Mouse (Mus musculus) thymus, adult 2 months (tissue): ENCODE data around the gene Foxp2. TPM values are rescaled to one million over a fixed set of nuclear protein-coding genes. Genes with fewer than 3 reads are reported as not detected.

Source experiments
- DNase-seq: peaks from one replicate; pipeline ENCODE4 v3.0.0; 2021
- H3K27ac ChIP-seq: fragments of 200-500 bp; 2 replicates; pipeline ENCODE4 v1.5.1; 2012; ENCODE audit warnings: low read length, control low read depth; ENCODE audit not compliant: control insufficient read depth, insufficient read depth
- H3K27me3 ChIP-seq: fragments of 200-500 bp; 2 replicates; pipeline ENCODE4 v1.6.1; 2012; ENCODE audit warnings: mild to moderate bottlenecking, low read length, moderate library complexity, mixed read lengths; ENCODE audit not compliant: control insufficient read depth, insufficient read depth
- H3K36me3 ChIP-seq: fragments of 200-500 bp; 2 replicates; pipeline ENCODE4 v1.6.1; 2012; ENCODE audit warnings: mild to moderate bottlenecking, low read length, moderate library complexity; ENCODE audit not compliant: control insufficient read depth, insufficient read depth
- H3K4me1 ChIP-seq: fragments of 200-500 bp; replicated peaks from 2 replicates; pipeline ENCODE4 v1.6.1; 2012; ENCODE audit warnings: low read length; ENCODE audit not compliant: control insufficient read depth, insufficient read depth
- H3K4me3 ChIP-seq: fragments of 200-500 bp; 2 replicates; pipeline ENCODE4 v1.5.1; 2012; ENCODE audit warnings: mild to moderate bottlenecking, low read length, control low read depth, moderate library complexity; ENCODE audit not compliant: control insufficient read depth, insufficient read depth
- CTCF ChIP-seq: fragments of 200-500 bp; IDR thresholded peaks from 2 replicates; pipeline ENCODE4 v1.5.1; 2012; ENCODE audit warnings: mild to moderate bottlenecking, control low read depth, low read length, moderate library complexity, borderline replicate concordance; ENCODE audit not compliant: control insufficient read depth, poor library complexity, insufficient read depth; ENCODE audit errors: extremely low read depth
- POLR2A ChIP-seq: fragments of 200-500 bp; IDR thresholded peaks from 2 replicates; pipeline ENCODE4 v1.6.1; 2012; ENCODE audit warnings: mild to moderate bottlenecking, low read length, control low read depth, moderate library complexity; ENCODE audit not compliant: control insufficient read depth, poor library complexity, insufficient read depth; ENCODE audit errors: extremely low read depth
- WGBS: fragments of 180-500 bp; shearing (Covaris S2); methylation state at CpG from one replicate; pipeline ENCODE4 v1.1.7; 2018; 5-methylcytosine and 5-hydroxymethylcytosine counted together
- polyA plus RNA-seq: library from polyadenylated mRNA; depleted of rRNA; stranded (reverse); fragments of >200 nt; gene quantifications from 2 replicates; pipeline ENCODE4 v1.2.3, GENCODE M21; 2012

Gene Foxp2
- polyA plus RNA-seq, 1 experiment, result 0.85 TPM

- 90% methylated on average over 3 of the region's 3 CpGs for WGBS
- Histone ChIP-seq H3K36me3 (no peaks in the 10 kb centered on the region), H3K27ac (no peak overlapping the region), H3K27me3 (no peaks in the 10 kb centered on the region), H3K4me1 (no peaks in the 10 kb centered on the region), H3K4me3 (no peak overlapping the region)
- TF ChIP-seq POLR2A, result no peak
- no peak for TF ChIP-seq CTCF
- DNase-seq, result no peak
Measured at GRCm38 (mm10) chr6:15285213-15285612, 384.1 kb downstream of the Foxp2 start.

- H3K4me3 ChIP-seq, result no peak overlapping the region
- H3K36me3 ChIP-seq, result no peaks in the 10 kb centered on the region
- no peak for TF ChIP-seq CTCF
- TF ChIP-seq POLR2A, result no peak
- DNase-seq, result no peak
- 87% methylated on average over 5 of the region's 5 CpGs for WGBS
- H3K27me3 ChIP-seq, result no peaks in the 10 kb centered on the region
- H3K27ac ChIP-seq, result no peak overlapping the region
- no peaks in the 10 kb centered on the region; the same call in 1 of the 2 replicates for H3K4me1 ChIP-seq
Measured at GRCm38 (mm10) chr6:15294081-15294480, 392.9 kb downstream of the Foxp2 start.

- Histone ChIP-seq H3K27ac (no peak overlapping the region), H3K4me3 (no peak overlapping the region), H3K4me1 (no peaks in the 10 kb centered on the region; the same call in 1 of the 2 replicates), H3K36me3 (no peaks in the 10 kb centered on the region), H3K27me3 (no peaks in the 10 kb centered on the region)
- no peak for DNase-seq
- WGBS, result 26% methylated on average over 1 of the region's 1 CpGs
- TF ChIP-seq POLR2A, result no peak
- TF ChIP-seq CTCF, result no peak
Measured at GRCm38 (mm10) chr6:15299279-15299678, 398.1 kb downstream of the Foxp2 start.

GRCm38 (mm10) chr6:15310671-15311070 is 409.5 kb downstream of the Foxp2 start:
- Histone ChIP-seq H3K4me3 (no peak overlapping the region), H3K27me3 (no peaks in the 10 kb centered on the region), H3K36me3 (no peaks in the 10 kb centered on the region), H3K27ac (no peak overlapping the region), H3K4me1 (no peaks in the 10 kb centered on the region)
- no peak for TF ChIP-seq POLR2A
- TF ChIP-seq CTCF, result no peak
- 83% methylated on average over 5 of the region's 5 CpGs for WGBS
- no peak for DNase-seq

- Histone ChIP-seq H3K27ac (no peak overlapping the region), H3K4me1 (no peaks in the 10 kb centered on the region), H3K27me3 (no peaks in the 10 kb centered on the region), H3K36me3 (no peaks in the 10 kb centered on the region), H3K4me3 (no peak overlapping the region)
- TF ChIP-seq CTCF (no peak), POLR2A (no peak)
- WGBS, result 91% methylated on average over 2 of the region's 2 CpGs
- DNase-seq, result no peak
Measured at GRCm38 (mm10) chr6:15316948-15317347, 415.8 kb downstream of the Foxp2 start.

- Histone ChIP-seq H3K27me3 (no peaks in the 10 kb centered on the region), H3K4me3 (no peak overlapping the region), H3K4me1 (no peaks in the 10 kb centered on the region), H3K36me3 (no peaks in the 10 kb centered on the region), H3K27ac (no peak overlapping the region)
- TF ChIP-seq CTCF (no peak), POLR2A (no peak)
- 86% methylated on average over 2 of the region's 2 CpGs for WGBS
- DNase-seq, result no peak
Measured at GRCm38 (mm10) chr6:15318343-15318742, 417.2 kb downstream of the Foxp2 start.

- 83% methylated on average over 2 of the region's 2 CpGs for WGBS
- Histone ChIP-seq H3K27me3 (no peaks in the 10 kb centered on the region), H3K4me1 (no peaks in the 10 kb centered on the region), H3K4me3 (no peak overlapping the region), H3K36me3 (no peaks in the 10 kb centered on the region), H3K27ac (no peak overlapping the region)
- no peak for DNase-seq
- no peak for TF ChIP-seq POLR2A
- no peak for TF ChIP-seq CTCF
Measured at GRCm38 (mm10) chr6:15321551-15321974, 420.4 kb downstream of the Foxp2 start.
